Mouse (Mus musculus) urinary bladder, adult 18-20 months (tissue): ENCODE data around the gene Dcp1a.

Experiments used
- DNase-seq, 2 experiments: peaks; one replicate each; pipeline ENCODE4 v3.0.0; 2022; ENCODE audit warnings: low spot score in 2 of 2, mixed read lengths in 2 of 2

Gene Dcp1a

GRCm38 (mm10) chr14:30479361-30479948 lies at the start of gene Dcp1a:
Gene Dcp1a, plus strand, starts transcription at chr14:30479535.
- peak; percentile 93 to 96 for DNase-seq

GRCm38 (mm10) chr14:30429606-30430005 lies 49.7 kb upstream of the Dcp1a start:
- DNase-seq = peak in 1 of 2 experiments; percentile 12

- no peak for DNase-seq
Observed at GRCm38 (mm10) chr14:30430026-30430425, 49.3 kb upstream of the Dcp1a start.

- DNase-seq = no peak
Observed at GRCm38 (mm10) chr14:30430446-30430845, 48.9 kb upstream of the Dcp1a start.

DNA sequence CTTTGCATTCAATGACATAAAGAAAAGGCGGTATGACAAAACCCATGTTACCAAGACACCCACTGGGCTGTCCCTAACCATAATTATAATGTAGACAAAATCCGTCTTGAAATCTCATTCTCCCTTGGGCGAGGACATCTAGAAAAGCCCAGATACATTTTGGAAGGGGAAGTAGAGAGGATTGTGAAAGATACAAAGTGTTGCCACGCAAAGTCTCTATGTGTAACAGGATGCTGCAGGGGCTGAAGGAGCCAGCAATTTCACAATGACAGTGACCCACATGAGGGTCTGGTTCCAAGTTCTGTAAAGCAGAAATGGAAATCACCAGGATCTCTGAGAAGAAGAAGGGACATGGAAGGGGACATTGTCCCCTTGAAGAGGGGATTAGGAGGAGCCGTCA lies 44.0 kb upstream of the Dcp1a start:
- no peak for DNase-seq

- no peak for DNase-seq
Observed at GRCm38 (mm10) chr14:30439915-30440314, 39.4 kb upstream of the Dcp1a start.

DNA sequence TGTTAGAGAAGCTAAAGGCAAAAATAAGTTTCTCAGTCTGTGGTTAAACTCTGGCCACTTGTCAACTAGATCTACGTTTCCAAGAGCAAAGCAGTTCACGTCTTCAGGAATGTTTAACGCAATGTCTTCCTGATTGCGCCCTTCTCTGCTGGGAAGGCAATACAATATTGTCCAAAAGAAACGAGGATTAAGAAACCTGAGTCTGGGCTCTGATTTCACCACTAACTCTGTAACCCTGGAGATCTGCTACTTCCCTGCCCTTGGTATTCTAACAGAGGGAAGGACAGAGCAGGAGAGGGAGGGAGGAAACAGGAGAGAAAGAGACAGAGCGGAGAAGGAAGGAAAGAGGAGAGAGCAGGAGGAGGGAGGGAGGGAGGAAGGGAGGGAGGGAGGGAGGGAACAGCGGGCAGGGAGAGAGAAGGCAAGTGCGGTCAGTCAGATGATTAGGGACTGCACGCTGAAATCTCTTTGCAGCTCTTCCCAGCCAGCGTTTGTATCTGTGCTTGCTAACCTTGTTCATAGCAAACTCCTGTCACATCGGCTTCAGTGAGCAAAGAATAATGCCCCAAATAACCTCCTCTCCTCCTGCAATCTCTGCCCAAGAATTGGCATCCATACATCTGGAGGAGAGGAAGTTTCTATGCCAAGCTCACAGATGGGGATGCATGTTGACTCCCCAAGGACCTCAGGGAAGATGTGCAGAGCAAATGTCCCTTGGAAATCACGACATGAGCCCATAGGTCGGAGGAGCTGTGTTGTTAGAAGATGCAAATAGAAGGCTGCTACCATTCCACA lies 23.3 kb upstream of the Dcp1a start:
- no peak for DNase-seq

DNA sequence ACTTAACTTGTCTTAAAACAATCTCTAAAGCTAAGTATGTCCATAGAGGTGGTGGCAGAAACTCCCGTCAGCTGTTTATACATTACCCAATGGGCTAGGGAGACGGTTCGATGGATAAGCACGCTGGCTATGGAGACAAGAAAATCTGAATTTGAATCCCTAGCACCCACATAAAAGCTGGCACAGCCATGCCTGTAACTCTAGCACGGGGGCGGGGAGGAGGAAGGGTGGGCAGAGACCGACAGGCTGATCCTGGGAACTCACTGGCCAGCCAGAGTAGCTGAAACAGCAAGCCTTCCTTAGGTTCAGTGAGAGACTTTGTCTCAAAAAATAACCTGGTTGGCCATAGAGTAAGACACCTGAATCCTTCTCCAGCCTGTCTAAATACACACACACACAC lies 21.9 kb upstream of the Dcp1a start:
- DNase-seq = no peak

- no peak for DNase-seq
Observed at GRCm38 (mm10) chr14:30457897-30458296, 21.4 kb upstream of the Dcp1a start.

GRCm38 (mm10) chr14:30458820-30459219 lies 20.5 kb upstream of the Dcp1a start:
- DNase-seq = no peak

DNA sequence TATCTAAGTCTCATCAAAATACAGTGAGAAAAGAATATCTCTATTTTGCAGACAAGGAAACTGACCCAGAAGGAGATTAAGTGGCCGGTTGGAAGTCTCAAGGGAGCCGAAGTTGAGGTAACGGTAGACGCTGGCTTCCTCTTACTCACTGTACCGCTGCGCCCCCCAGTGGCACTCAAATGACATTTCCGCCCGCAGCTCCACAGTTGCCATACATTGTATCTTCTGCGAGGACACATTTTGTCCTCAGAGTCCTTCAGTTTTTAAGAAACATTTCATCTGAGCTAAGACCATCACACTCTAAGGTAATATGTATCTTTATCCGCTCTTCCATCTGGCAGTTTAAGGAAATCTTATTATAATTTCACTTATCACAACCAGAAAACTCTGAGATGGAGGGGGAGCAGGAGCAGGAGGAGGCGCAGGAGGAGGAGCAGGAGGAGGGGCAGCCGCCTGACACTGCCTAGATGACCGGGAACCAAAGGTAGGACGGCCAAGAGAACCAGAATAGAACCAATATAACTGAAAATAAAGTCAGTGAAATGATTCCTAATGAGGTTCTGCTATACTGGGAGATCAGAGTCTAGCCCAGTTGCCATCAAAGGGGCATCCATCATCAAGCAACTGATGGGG lies 19.3 kb upstream of the Dcp1a start:
- DNase-seq = peak; percentile 37 to 53

- no peak for DNase-seq
Observed at GRCm38 (mm10) chr14:30463312-30463711, 16.0 kb upstream of the Dcp1a start.

DNA sequence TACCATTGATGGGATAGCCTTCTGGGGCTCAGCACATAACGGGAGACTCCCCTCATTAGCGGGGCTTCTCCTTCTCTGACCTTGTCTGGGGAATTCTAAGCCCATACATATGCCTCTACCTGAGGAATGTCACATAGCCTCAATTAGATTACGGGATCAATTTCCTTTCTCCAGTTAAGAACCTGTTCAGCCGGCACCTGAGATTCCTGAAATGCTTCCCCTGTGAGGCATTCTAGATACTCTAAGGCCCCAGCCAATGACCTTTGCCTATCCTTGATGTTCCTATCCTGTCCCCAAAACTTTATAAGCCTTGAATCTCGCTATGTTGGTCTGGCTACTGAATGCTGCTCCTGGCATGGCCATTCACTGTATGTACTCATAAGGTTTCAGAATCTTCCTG lies 5.7 kb upstream of the Dcp1a start:
- DNase-seq = no peak

DNA sequence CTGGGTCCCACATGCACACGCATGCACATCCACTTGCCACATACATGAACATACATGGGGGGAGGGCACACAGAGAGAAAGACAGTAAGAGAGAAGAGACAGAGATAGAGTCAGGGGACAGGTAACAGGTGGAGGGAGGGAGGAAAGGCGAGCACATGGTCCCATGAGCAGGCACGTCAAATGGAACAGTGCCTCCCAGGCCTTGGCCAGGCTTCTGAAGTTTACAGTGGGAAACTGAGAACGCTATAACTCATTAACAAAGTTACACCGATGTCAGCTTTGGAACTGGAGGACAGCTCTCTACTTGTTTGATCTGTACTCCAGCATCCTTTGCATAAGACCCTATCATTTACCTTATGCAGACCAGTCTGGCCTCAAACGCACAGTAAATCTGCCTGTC lies 4.9 kb upstream of the Dcp1a start:
- DNase-seq = no peak

GRCm38 (mm10) chr14:30491342-30491741 lies 12.0 kb downstream of the Dcp1a start, which contains the start of gene Cacna1d:
Gene Cacna1d, minus strand, starts transcription at chr14:30491455.
- no peak for DNase-seq

DNA sequence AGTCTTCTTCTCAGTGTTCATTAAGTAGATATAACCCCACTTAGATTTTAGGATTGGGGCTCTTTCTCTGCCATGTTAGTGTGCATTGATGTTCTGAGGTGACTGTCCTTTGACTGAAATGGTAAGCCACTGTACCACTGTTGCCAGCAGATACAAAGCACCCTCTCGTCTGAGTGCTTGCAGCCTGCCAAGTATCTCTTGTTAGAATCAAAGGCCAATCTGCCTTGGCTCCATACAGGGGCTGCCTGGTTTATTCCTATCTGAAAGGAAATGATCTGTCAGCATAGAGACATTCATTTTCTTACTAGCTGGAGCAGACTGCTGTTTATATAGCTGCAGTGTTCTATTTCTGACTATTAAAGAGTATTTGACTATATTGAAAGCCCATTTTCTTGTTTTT lies 13.9 kb downstream of the Dcp1a start:
- no peak for DNase-seq

DNA sequence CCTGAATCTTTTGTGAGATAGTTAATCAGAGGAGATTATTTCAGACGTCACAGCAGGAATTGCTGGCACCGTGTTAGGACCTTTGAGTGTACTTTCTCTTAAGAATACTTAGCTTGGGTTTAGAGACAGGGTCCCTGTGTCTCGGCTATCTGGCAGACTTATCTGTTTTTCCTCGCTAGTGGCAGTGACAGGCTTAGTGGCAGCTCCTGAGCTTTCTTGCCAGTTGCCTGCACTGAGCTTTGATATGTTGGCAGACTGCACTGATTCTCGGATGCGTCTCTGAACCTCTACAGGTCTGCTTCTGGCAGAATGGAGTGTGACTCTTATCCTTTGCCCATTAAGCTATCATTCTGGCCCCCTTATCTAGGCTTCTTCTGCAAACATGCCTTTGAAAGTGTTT lies 15.7 kb downstream of the Dcp1a start:
- no peak for DNase-seq

GRCm38 (mm10) chr14:30498202-30498601 lies 18.9 kb downstream of the Dcp1a start:
- DNase-seq = no peak

- no peak for DNase-seq
Observed at GRCm38 (mm10) chr14:30504990-30505389, 25.7 kb downstream of the Dcp1a start.

DNA sequence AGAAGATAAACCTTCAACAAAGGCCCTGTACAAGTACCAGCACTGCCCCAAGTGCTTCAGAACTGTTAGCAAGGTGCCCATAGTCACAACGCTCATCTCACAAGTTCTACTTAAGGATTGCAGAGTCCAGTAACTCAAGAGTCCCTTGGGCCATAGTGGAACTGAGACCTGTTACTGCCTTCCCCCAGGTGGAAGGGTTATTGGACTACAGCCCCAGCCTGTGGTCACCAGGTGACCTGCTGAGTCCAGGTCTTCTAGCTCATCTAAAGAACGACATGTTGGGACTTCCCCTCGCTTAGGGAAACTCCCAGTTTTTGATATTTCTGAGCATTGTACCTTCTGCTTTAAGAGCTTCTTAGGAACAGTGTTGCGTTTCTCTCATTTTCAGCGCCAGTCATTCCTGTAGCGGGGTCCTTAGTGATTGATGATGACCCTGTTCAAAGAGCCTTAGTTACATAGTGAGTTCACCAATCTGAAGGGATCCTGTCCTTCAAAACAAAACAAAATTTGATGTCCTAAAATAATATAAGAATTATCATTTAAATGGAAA lies 31.0 kb downstream of the Dcp1a start:
- no peak for DNase-seq

DNA sequence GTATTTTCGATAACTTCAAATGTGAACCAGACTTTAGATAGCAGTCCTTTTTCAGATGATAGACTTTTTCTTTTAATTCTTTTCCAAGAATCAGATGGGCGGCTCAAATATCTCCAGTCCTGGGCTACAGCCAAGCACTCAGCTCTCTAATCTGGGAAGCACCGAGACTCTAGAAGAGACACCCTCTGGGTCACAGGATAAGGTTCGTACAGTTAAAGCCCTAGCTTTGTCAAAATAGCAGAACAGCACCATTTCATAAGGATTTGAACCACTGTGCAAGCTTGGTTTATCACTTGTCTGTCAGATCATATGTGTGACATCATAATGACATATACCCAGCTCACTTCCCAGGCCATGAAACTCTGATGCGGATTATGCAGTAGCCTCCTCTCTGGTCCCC lies 33.6 kb downstream of the Dcp1a start:
- no peak for DNase-seq

DNA sequence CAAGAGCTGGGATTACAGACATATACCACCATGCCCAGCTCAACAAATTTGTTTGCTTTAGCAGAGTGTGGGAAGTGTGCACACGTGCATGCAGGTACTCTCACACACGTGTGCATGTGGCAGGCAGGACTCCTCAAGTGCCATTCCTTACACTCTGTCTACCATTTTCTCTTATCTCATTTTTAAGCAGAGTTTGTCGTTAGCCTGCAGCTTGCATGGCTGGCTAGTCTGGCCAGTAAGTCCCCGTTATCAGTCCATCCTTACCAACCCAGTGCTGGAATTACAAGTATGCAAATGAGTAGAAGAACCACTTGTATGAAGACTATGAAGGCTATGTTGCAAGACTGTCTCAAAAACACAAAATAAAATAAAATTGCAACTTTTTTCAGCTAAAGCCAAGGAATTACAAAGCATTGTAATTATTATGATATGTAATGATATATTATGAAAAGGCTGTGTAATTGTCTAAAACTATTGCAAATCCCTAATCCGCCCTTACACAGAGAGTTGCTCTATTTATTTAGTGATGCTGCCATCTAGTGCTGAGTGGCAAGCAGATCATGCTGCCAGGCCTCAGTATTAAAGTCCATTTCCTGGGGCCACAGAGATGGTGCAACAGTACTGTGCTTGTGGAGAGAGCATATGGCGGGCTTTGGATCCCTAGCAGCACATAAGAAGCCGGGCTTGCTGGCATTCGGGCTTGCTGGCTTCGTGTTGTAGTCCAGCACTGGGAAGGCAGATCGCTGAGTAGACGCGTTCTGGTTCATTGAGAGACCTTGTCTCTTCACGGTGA lies 36.8 kb downstream of the Dcp1a start:
- no peak for DNase-seq
